Mouse (Mus musculus): ENCODE results near the gene Lgals1. TPM values are rescaled to one million over a fixed set of nuclear protein-coding genes. Genes with fewer than 3 reads are reported as not detected.

Lgals1 gene
- total and polyA plus RNA-seq, 3 experiments = 637 to 805 (median 735) TPM

- no peak overlapping the region for H3K4me2 ChIP-seq (ENCODE audit: insufficient read depth, low read depth, poor library complexity, severe bottlenecking)
- TF ChIP-seq CHD1 (IDR thresholded peaks at IDR 0.05; ENCODE audit: low read depth, low read length) (no peak), USF1 (IDR thresholded peaks at IDR 0.05; ENCODE audit: low read depth, low read length) (no peak)
- peaks cover 20 to 34% of the 10 kb centered on the region in 2 experiments for H3K36me3 ChIP-seq (replicated peaks in 1 of 2; ENCODE audit: control insufficient read depth in 1 of 2, insufficient read depth in 1 of 2, low read length in 1 of 2)
- DNase-seq (ENCODE audit: extremely low read depth) = no peak
- H3K4me1 ChIP-seq (ENCODE audit: control insufficient read depth in 1 of 2, insufficient read depth in 2 of 2) = peaks cover 49 to 87% of the 10 kb centered on the region in 2 experiments
- no peak overlapping the region for H3K9ac ChIP-seq (ENCODE audit: insufficient read depth, low read depth)
- H3K27ac ChIP-seq (ENCODE audit: insufficient read depth, low read depth) = no peak overlapping the region
- no peaks in the 10 kb centered on the region for H3K27me3 ChIP-seq (replicated peaks)
- no peaks in the 10 kb centered on the region; the same call in 1 of the 2 replicates for H3K79me2 ChIP-seq (replicated peaks; ENCODE audit: control insufficient read depth, extremely low read depth, insufficient read depth, poor library complexity, severe bottlenecking)
- H3K4me3 ChIP-seq (replicated peaks in 1 of 3; ENCODE audit: low read depth in 2 of 3, low read length in 2 of 3, poor library complexity in 1 of 3) = no peak overlapping the region
- dilution Hi-C loops (cut with MboI; ENCODE audit: extremely low pct_ligation_motif_present, extremely low pct_unique_long_range_greater_than_20kb, low sequenced_read_pairs) (no loop called here), in situ Hi-C loops (cut with MboI; ENCODE audit: low pct_ligation_motif_present, low pct_unique_long_range_greater_than_20kb, low sequenced_read_pairs) (no loop called here)
- H3K9me3 ChIP-seq (replicated peaks; ENCODE audit: low read length) = no peaks in the 10 kb centered on the region
Observed at GRCm38 (mm10) chr15:78896149-78896548, 30.4 kb upstream of the Lgals1 start.

GRCm38 (mm10) chr15:78897488-78897887 lies 29.0 kb upstream of the Lgals1 start:
- H3K4me1 ChIP-seq (ENCODE audit: control insufficient read depth in 1 of 2, insufficient read depth in 2 of 2) = peaks cover 37 to 84% of the 10 kb centered on the region in 2 experiments
- H3K9ac ChIP-seq (ENCODE audit: insufficient read depth, low read depth) = no peak overlapping the region
- no peak overlapping the region for H3K4me2 ChIP-seq (ENCODE audit: insufficient read depth, low read depth, poor library complexity, severe bottlenecking)
- no peak overlapping the region for H3K27ac ChIP-seq (ENCODE audit: insufficient read depth, low read depth)
- H3K9me3 ChIP-seq (replicated peaks; ENCODE audit: low read length) = no peaks in the 10 kb centered on the region
- no peaks in the 10 kb centered on the region; the same call in 1 of the 2 replicates for H3K79me2 ChIP-seq (replicated peaks; ENCODE audit: control insufficient read depth, extremely low read depth, insufficient read depth, poor library complexity, severe bottlenecking)
- TF ChIP-seq CTCF (conservative IDR thresholded peaks at IDR 0.05 in 1 of 2, IDR thresholded peaks at IDR 0.05 in 1 of 2; ENCODE audit: low read depth in 2 of 2, low read length in 2 of 2) (no peak), EP300 (IDR thresholded peaks at IDR 0.05; ENCODE audit: low read length) (no peak), MAFK (IDR thresholded peaks at IDR 0.05; ENCODE audit: insufficient replicate concordance, low read length) (no peak), POLR2AphosphoS2 (IDR thresholded peaks at IDR 0.05; ENCODE audit: low read depth, low read length) (no peak), POLR2A (IDR thresholded peaks at IDR 0.05; ENCODE audit: low read depth, low read length) (no peak), RAD21 (IDR thresholded peaks at IDR 0.05; ENCODE audit: low read depth, low read length) (no peak), JUN (IDR thresholded peaks at IDR 0.05; ENCODE audit: insufficient read depth, low read depth, low read length) (no peak), HCFC1 (IDR thresholded peaks at IDR 0.05; ENCODE audit: low read depth, low read length) (no peak), SMC3 (IDR thresholded peaks at IDR 0.05; ENCODE audit: low read depth, low read length) (no peak), E2F4 (IDR thresholded peaks at IDR 0.05; ENCODE audit: insufficient replicate concordance, low read depth, low read length) (no peak), NRF1 (IDR thresholded peaks at IDR 0.05; ENCODE audit: low read depth, low read length) (no peak), TCF12 (IDR thresholded peaks at IDR 0.05; ENCODE audit: low read depth, low read length) (no peak), JUND (conservative IDR thresholded peaks at IDR 0.05; ENCODE audit: low read depth, low read length) (no peak), TBP (conservative IDR thresholded peaks at IDR 0.05; ENCODE audit: low read depth, low read length) (no peak)
- no peak for DNase-seq (ENCODE audit: extremely low read depth)
- in situ Hi-C loops (cut with MboI; ENCODE audit: low pct_ligation_motif_present, low pct_unique_long_range_greater_than_20kb, low sequenced_read_pairs) = no loop called here
- no peaks in the 10 kb centered on the region for H3K27me3 ChIP-seq (replicated peaks)
- dilution Hi-C loops (cut with MboI; ENCODE audit: extremely low pct_ligation_motif_present, extremely low pct_unique_long_range_greater_than_20kb, low sequenced_read_pairs) = no loop called here
- no peak overlapping the region for H3K4me3 ChIP-seq (replicated peaks in 1 of 3; ENCODE audit: low read depth in 2 of 3, low read length in 2 of 3, poor library complexity in 1 of 3)
- peaks cover 7 to 32% of the 10 kb centered on the region in 2 experiments for H3K36me3 ChIP-seq (replicated peaks in 1 of 2; ENCODE audit: control insufficient read depth in 1 of 2, insufficient read depth in 1 of 2, low read length in 1 of 2)

Data from CH12.LX (cell line).